Mouse (Mus musculus) C2C12 (cell line): ENCODE measurements at regions not wholly inside any gene's neighbourhood (a gene's known extent, or its start where the extent isn't known, plus 50 kb on each side); places are given as distances from the start of the nearest gene placed in this dataset.

Experiments
- H3K27me3 ChIP-seq: one replicate; pipeline ENCODE4 v1.6.1; 2011; ENCODE audit not compliant: control insufficient read depth, insufficient read depth, insufficient read length
- H3K36me3 ChIP-seq: one replicate; pipeline ENCODE4 v1.6.1; 2011; ENCODE audit not compliant: control insufficient read depth, insufficient read depth
- H3K4me3 ChIP-seq: one replicate; pipeline ENCODE4 v1.5.1; 2011; ENCODE audit warnings: mild to moderate bottlenecking, control low read depth; ENCODE audit not compliant: poor library complexity, insufficient read depth, severe bottlenecking
- H3K79me2 ChIP-seq: one replicate; pipeline ENCODE4 v1.6.1; 2011; ENCODE audit not compliant: control insufficient read depth, insufficient read depth
- H3K79me3 ChIP-seq: one replicate; pipeline ENCODE4 v1.6.1; 2011; ENCODE audit warnings: low read depth, control low read depth
- H3ac ChIP-seq: one replicate; pipeline ENCODE3; 2011; ENCODE audit warnings: low read depth; ENCODE audit not compliant: control insufficient read depth, insufficient read length
- CEBPB ChIP-seq: IDR thresholded peaks from one replicate; pipeline ENCODE4 v1.6.1; 2011; ENCODE audit warnings: low read depth, mild to moderate bottlenecking, control low read depth, moderate library complexity
- CTCF ChIP-seq: IDR thresholded peaks from one replicate; pipeline ENCODE4 v1.5.1; 2011; ENCODE audit not compliant: control insufficient read depth, insufficient read depth, insufficient read length
- FOSL1 ChIP-seq: IDR thresholded peaks from one replicate; pipeline ENCODE4 v1.8.0; 2011; ENCODE audit warnings: mild to moderate bottlenecking, low read length; ENCODE audit not compliant: poor library complexity, insufficient read depth, severe bottlenecking
- MAX ChIP-seq: IDR thresholded peaks from one replicate; pipeline ENCODE4 v1.6.1; 2011; ENCODE audit warnings: mild to moderate bottlenecking, control low read depth
- MYOD1 ChIP-seq: IDR thresholded peaks from one replicate; pipeline ENCODE4 v1.6.1; 2011; ENCODE audit warnings: low read depth; ENCODE audit not compliant: control insufficient read depth, insufficient read length
- MYOG ChIP-seq: IDR thresholded peaks from one replicate; pipeline ENCODE4 v1.6.1; 2011; ENCODE audit not compliant: control insufficient read depth, insufficient read length; ENCODE audit errors: extremely low read depth
- USF1 ChIP-seq: IDR thresholded peaks from one replicate; pipeline ENCODE4 v1.6.1; 2011; ENCODE audit warnings: low read depth, mild to moderate bottlenecking, control low read depth, moderate library complexity

DNA sequence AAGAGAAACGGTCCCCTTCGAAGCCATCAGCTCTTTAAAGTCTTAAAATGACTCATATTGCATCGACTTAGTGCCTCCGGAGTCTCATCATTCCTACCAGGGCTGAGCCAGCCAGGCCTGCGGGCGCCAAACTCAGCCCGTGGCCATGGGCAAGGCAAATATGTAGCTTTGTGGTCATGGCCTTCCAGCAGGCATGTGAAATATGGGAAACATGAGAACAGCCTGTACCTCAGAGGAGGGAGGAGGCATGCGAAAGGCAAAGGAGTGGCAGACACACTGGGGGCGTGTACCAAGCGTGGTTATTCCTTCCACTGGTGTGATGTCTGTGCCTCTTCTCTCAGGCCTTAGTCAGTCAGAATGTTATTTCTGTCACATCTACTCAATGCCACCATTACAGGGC lies 706.3 kb upstream of the Car8 start:
- H3K4me3 ChIP-seq, result no peak overlapping the region
- no peaks in the 10 kb centered on the region for H3K27me3 ChIP-seq
- TF ChIP-seq MYOD1 (peak; percentile 63), MAX (peak; percentile 97), FOSL1 (peak; percentile 33), MYOG (no peak), USF1 (no peak), CTCF (no peak), CEBPB (peak; percentile 31)
- H3K36me3 ChIP-seq, result no peaks in the 10 kb centered on the region
- H3K79me3 ChIP-seq, result no peaks in the 10 kb centered on the region
- no peak overlapping the region for H3ac ChIP-seq
- H3K79me2 ChIP-seq, result no peaks in the 10 kb centered on the region

DNA sequence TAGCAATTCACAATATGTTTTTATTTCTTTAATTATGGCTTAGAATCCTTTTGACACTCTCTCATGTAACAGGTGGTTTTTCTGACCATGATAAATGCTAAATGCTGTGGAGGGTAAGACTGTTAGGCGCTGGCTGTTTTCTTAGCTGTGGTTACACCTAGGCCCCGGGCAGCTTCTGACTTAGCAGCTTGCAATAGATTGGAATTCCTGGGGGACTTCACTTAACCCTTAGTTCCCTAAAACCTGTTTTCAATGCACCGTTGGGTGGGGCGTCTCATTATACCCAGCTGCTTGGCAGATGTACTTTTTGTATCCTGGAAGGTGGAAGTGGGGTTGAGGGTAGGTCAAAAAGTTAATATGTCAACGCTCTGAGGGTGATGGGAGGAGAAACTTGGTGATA lies 704.2 kb upstream of the Car8 start:
- no peaks in the 10 kb centered on the region for H3K79me3 ChIP-seq
- H3ac ChIP-seq, result no peak overlapping the region
- TF ChIP-seq CEBPB (peak; percentile 52), USF1 (no peak), MAX (no peak), MYOD1 (peak; percentile 75), MYOG (no peak), FOSL1 (no peak), CTCF (no peak)
- no peaks in the 10 kb centered on the region for H3K36me3 ChIP-seq
- no peak overlapping the region for H3K4me3 ChIP-seq
- H3K27me3 ChIP-seq, result no peaks in the 10 kb centered on the region
- H3K79me2 ChIP-seq, result no peaks in the 10 kb centered on the region

DNA sequence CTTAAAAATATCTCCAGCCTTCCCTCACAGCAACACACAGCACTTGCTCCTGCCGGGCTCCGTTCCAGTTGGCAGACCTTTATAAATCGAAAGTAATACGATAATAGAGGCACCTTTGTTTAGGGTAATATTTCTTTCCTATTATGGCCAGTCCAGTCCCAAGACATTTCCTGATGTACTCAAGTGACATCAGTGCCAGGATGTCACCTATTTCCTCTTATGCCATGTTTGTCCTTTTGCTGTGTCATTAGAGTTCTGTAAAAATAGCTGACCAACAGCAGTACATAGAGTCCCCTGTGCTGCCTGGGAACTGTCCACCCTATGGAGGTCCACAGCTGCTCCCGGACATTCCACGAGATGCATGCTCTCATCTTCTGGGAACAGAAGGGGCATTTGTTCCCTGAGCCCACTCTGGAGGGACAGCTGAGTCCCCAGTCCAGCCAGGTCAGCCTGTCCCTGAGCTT lies 700.1 kb upstream of the Car8 start:
- no peaks in the 10 kb centered on the region for H3K79me2 ChIP-seq
- no peaks in the 10 kb centered on the region for H3K79me3 ChIP-seq
- H3K27me3 ChIP-seq, result no peaks in the 10 kb centered on the region
- H3ac ChIP-seq, result no peak overlapping the region
- peak; percentile 2 for TF ChIP-seq MYOD1
- no peak for TF ChIP-seq CEBPB
- H3K4me3 ChIP-seq, result no peak overlapping the region
- H3K36me3 ChIP-seq, result no peaks in the 10 kb centered on the region

DNA sequence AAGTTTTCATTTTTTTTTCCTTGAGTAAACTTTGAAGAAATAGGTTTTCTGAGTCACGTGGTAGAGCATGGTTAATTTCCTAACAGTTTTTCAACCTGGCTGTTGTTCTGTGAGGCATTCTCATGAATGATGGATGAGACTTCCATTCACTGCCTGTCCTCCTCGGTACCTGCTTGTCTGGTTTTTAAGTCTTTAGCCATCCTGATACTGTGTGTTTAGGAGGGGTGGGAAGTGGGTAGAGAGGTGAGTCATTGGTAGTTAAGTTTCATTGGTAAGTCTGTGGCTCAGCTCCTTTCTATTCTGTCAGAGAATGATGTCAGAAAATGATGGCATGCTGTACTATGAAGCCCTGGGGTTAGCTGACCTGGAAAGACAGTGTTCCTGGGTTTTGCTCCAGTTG lies 697.1 kb upstream of the Car8 start:
- no peaks in the 10 kb centered on the region for H3K79me2 ChIP-seq
- no peak overlapping the region for H3ac ChIP-seq
- no peaks in the 10 kb centered on the region for H3K27me3 ChIP-seq
- no peak overlapping the region for H3K4me3 ChIP-seq
- no peaks in the 10 kb centered on the region for H3K79me3 ChIP-seq
- H3K36me3 ChIP-seq, result no peaks in the 10 kb centered on the region
- TF ChIP-seq MYOD1, result no peak
- TF ChIP-seq CEBPB, result no peak
- no peak for TF ChIP-seq FOSL1
- TF ChIP-seq USF1, result peak; percentile 47
- no peak for TF ChIP-seq CTCF

GRCm38 (mm10) chr4:8934541-8934940 lies 695.7 kb upstream of the Car8 start:
- H3K27me3 ChIP-seq, result no peaks in the 10 kb centered on the region
- no peak overlapping the region for H3ac ChIP-seq
- no peak for TF ChIP-seq MYOG
- TF ChIP-seq USF1, result no peak
- TF ChIP-seq MAX, result no peak
- no peak for TF ChIP-seq FOSL1
- no peak for TF ChIP-seq MYOD1
- TF ChIP-seq CTCF, result no peak
- TF ChIP-seq CEBPB, result no peak
- no peaks in the 10 kb centered on the region for H3K79me3 ChIP-seq
- H3K4me3 ChIP-seq, result no peak overlapping the region
- H3K79me2 ChIP-seq, result no peaks in the 10 kb centered on the region
- no peaks in the 10 kb centered on the region for H3K36me3 ChIP-seq

- no peak for TF ChIP-seq CEBPB
- no peak for TF ChIP-seq USF1
- TF ChIP-seq CTCF, result no peak
- no peak for TF ChIP-seq MYOD1
- TF ChIP-seq MAX, result no peak
- no peak for TF ChIP-seq MYOG
- TF ChIP-seq FOSL1, result no peak
- Histone ChIP-seq H3K4me3 (no peak overlapping the region), H3ac (no peak overlapping the region), H3K36me3 (no peaks in the 10 kb centered on the region), H3K27me3 (no peaks in the 10 kb centered on the region), H3K79me3 (no peaks in the 10 kb centered on the region), H3K79me2 (no peaks in the 10 kb centered on the region)
Measured at GRCm38 (mm10) chr4:8929346-8929745, 690.5 kb upstream of the Car8 start.
